Mouse (Mus musculus): Measurements from ENCODE around the gene Cacna2d3.

Gene Cacna2d3

GRCm38 (mm10) chr14:29391489-29391888 lies 330.2 kb downstream of the Cacna2d3 start:
- DNase-seq (ENCODE audit: low spot score in 2 of 2), result no peak

GRCm38 (mm10) chr14:29387761-29388160 lies 333.9 kb downstream of the Cacna2d3 start:
- no peak for DNase-seq (ENCODE audit: low spot score in 2 of 2)

DNA sequence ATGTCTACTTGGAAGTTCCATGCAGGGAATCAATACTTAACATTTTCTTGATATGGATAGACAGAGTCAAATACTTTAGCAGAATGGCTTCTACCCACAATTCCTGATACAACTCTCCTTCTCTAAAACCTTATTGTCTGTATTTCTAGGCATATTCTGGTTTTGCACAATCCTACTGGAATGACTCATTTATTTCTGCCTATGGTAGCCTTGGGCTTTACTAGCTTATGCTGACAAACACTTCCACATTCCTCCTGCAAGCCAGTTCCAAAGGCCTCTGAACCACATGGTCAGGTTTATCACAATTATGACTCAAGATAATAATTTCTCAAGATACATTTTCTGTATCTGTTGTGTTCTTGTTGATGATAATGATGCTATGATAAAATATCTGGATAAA lies 336.2 kb downstream of the Cacna2d3 start:
- no peak for DNase-seq (ENCODE audit: low spot score in 2 of 2)

GRCm38 (mm10) chr14:29382786-29383185 lies 338.9 kb downstream of the Cacna2d3 start:
- DNase-seq (ENCODE audit: low spot score in 2 of 2), result no peak

GRCm38 (mm10) chr14:29366911-29367310 lies 354.8 kb downstream of the Cacna2d3 start:
- peak in 1 of 2 experiments; percentile 5 for DNase-seq (ENCODE audit: low spot score in 2 of 2)

DNA sequence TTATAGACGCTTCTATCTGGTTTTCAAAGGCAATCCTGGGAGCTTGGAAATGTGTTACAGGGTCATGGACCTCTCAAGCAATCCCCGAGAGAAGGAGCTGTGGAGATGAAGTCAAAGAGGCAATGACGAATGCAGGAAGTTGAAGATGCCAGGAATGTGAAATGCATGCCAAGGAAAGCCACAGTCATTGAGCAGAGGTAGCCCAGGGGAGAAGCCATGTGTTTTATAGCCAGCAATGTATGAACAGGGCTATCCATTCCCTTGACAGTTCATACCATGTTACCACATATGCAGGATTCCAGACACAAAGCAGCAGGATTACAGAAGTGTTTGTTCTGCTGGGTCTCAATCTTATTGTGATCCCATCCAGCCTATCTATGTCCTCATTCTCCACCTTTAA lies 359.2 kb downstream of the Cacna2d3 start:
- DNase-seq (ENCODE audit: low spot score in 2 of 2), result no peak

DNA sequence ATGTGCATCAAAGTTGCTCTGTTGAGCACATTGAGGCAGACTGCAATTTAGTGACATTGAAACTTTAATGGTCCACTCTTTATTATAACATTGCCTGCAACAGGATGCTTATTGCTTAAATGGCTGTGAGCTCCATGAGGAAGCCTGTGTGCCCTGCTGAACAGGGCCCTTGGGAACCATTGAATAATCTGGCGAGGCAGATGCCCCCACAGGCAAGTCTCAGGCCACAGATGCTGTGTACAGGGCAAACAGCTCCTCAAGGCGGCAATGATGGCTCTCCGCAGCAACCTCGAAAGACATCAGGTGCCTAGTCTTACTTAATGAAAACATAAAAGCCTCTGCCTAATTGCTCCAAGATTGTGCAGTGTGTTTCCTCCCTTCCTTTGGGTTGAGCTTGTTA lies 371.0 kb downstream of the Cacna2d3 start:
- DNase-seq (ENCODE audit: low spot score in 2 of 2), result no peak

DNA sequence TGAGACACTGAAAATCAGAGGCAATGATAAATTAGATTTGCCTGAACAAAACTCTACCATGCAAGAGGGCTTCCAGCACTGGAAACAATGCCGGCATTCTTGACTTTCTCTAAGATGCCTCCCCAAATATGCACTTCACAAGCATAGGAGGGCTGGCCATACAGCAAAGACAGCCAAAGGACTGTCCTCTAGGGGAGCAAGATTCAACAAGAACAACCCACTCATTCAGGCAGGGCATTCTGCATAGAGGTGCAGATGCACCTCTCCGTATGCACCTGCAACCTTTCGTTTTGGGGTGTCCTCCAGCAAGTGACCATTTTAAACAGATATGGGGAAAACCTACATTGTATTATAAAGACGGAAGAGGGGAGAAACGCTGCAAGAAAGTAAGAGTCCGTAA lies 380.1 kb downstream of the Cacna2d3 start:
- no peak for DNase-seq (ENCODE audit: low spot score in 2 of 2)

DNA sequence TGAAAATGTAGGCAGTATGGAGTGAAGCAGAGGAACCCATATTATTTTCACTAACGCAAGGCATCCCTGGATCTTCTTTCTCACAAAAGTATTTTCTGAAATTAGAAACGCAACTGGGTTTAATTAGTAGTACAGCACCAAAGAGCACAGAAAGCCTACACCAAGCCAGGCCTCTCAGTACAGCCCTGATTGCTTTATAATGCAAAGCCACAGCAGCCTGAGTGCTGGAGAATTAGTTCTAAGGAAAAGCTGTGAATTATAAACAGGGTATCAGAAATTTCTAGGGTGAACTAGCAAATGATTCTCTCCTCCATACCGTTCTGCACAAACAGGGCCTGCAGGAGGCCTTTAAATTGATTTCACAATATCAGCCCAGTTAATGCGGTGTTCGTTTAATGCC lies 380.9 kb downstream of the Cacna2d3 start:
- DNase-seq (ENCODE audit: low spot score in 2 of 2), result no peak

- DNase-seq (ENCODE audit: low spot score in 2 of 2), result no peak
Observed at GRCm38 (mm10) chr14:29334897-29335296, 386.8 kb downstream of the Cacna2d3 start.

DNA sequence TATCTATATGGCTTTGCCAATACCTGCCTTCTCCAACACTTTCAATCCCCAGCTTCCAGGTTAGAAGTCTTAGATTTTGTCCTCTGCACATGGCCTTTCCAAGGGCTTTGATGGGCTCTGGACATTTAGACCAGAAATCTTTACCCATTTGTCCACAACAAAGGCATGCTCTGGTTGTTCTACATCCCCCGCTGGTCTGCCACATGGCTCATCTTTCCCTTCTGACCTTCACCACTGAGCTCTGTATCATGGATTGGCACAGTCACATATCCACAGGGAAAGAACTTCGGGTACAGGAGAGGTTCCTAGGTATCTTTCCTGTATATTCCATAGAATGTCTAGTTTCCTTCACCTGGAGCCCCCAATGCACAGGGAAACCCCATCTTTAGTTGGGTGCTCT lies 387.4 kb downstream of the Cacna2d3 start:
- no peak for DNase-seq (ENCODE audit: low spot score in 2 of 2)

- peak in 1 of 2 experiments; percentile 60 for DNase-seq (ENCODE audit: low spot score in 2 of 2)
Observed at GRCm38 (mm10) chr14:29324430-29324782, 397.3 kb downstream of the Cacna2d3 start.

- DNase-seq (ENCODE audit: low spot score in 2 of 2), result peak in 1 of 2 experiments; percentile 9
Observed at GRCm38 (mm10) chr14:29323718-29324429, 397.8 kb downstream of the Cacna2d3 start.

GRCm38 (mm10) chr14:29313431-29313830 lies 408.2 kb downstream of the Cacna2d3 start:
- DNase-seq (ENCODE audit: low spot score in 2 of 2), result peak in 1 of 2 experiments; percentile 8

GRCm38 (mm10) chr14:29305623-29306022 lies 416.0 kb downstream of the Cacna2d3 start:
- DNase-seq (ENCODE audit: low spot score in 2 of 2), result peak in 1 of 2 experiments; percentile 24

DNA sequence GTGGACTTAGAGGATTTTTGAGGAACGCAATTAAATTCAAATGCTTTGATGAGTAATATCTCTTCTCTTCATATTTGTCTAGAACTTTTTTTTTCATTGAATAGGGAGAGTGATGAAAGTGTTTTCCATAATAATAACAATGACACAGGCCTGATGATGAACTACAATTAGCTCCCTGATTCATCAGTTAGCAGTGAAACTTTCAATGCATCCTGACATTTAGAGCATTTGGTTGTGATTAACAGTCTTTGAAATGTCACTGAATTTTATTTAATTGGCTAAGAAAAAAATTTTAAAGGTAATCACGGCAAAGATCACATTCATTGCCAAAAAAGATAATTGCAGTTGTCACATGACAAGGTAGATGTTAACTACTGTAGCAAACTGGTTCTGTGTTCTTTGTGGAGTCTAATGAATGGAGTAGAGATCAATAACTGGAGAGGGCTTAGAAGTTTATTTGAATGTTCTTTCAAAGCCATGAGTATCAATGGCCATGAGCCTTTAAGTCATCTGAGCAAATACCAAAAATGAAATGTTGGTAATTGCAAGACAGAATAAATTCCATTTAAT lies 425.4 kb downstream of the Cacna2d3 start:
- DNase-seq (ENCODE audit: low spot score in 2 of 2), result no peak

- DNase-seq (ENCODE audit: low spot score in 2 of 2), result peak in 1 of 2 experiments; percentile 34
Observed at GRCm38 (mm10) chr14:29278901-29279300, 442.8 kb downstream of the Cacna2d3 start.

DNA sequence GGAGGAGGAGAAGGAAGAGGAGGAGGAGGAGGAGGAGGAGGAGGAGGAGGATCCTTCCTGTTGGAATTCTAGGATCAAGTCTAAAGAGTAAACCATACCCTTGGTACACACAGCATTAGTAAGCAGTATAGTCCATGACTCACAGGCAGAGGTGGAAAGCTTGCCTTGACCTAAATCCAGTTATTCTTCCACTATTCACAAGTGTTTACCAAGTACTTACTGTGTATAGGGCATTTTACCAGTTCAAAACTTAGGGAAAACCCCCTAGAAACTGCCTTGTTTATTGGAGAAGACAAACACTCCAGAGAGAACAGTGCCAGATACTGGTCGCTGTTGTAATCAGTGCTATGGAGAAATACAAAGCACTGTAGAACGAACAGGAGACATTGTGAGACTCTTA lies 443.3 kb downstream of the Cacna2d3 start:
- DNase-seq (ENCODE audit: low spot score in 2 of 2), result no peak

GRCm38 (mm10) chr14:29277701-29278100 lies 444.0 kb downstream of the Cacna2d3 start:
- no peak for DNase-seq (ENCODE audit: low spot score in 2 of 2)

- DNase-seq (ENCODE audit: low spot score in 2 of 2), result no peak
Observed at GRCm38 (mm10) chr14:29273890-29274289, 447.8 kb downstream of the Cacna2d3 start.

GRCm38 (mm10) chr14:29270541-29270940 lies 451.1 kb downstream of the Cacna2d3 start:
- no peak for DNase-seq (ENCODE audit: low spot score in 2 of 2)

DNA sequence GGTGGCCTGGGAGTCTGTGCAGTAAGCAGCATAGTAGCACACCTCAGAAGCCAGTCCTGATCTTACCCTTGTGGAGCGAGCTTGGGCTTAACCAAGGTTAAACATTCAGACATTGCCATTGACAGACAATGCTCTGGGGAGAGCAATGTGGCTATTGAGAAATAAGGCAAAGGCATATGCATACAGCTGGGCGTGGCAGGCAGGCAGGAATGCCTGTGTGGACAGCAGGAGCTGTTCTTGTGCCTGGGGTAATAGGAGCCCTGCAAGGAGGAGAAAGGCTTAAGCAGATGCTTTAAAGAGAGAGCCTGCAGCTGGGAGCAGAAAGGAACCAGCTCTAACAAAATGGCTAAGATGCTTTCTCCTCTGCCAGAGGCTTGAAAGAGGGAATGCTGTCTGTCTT lies 451.8 kb downstream of the Cacna2d3 start:
- no peak for DNase-seq (ENCODE audit: low spot score in 2 of 2)

DNA sequence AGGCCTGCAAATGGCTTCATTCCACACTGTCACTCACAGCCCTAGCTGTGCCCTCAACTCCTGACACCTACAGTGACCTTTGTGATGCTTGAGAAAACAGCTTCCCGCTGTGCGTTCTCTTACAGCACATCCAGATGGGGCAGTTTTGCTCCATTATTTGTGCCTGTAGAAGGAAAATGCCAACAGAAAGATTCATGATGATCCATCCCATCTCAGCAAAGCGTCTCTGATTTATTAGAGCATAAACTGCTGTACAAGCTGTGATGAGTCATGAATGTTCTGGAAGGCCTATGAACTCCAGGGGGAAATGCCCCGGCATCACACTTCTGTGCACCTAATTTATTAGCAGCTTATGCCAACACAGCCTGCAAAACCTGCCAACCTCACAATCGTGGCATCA lies 453.1 kb downstream of the Cacna2d3 start:
- no peak for DNase-seq (ENCODE audit: low spot score in 2 of 2)
